Mouse (Mus musculus): ENCODE results near the gene Chga.

GRCm38 (mm10) chr12:102550529-102550928 lies 4.2 kb upstream of the Chga start:
- no peak for TF ChIP-seq CTCF (IDR thresholded peaks at IDR 0.05; ENCODE audit: borderline replicate concordance, insufficient read depth, low read depth, low read length)
- TF ChIP-seq POLR2A (IDR thresholded peaks at IDR 0.05; ENCODE audit: borderline replicate concordance, insufficient read depth, low read length): no peak

Data from cerebellum, adult 2 months (tissue).